Mouse (Mus musculus): ENCODE results near the gene Trappc12.

DNA sequence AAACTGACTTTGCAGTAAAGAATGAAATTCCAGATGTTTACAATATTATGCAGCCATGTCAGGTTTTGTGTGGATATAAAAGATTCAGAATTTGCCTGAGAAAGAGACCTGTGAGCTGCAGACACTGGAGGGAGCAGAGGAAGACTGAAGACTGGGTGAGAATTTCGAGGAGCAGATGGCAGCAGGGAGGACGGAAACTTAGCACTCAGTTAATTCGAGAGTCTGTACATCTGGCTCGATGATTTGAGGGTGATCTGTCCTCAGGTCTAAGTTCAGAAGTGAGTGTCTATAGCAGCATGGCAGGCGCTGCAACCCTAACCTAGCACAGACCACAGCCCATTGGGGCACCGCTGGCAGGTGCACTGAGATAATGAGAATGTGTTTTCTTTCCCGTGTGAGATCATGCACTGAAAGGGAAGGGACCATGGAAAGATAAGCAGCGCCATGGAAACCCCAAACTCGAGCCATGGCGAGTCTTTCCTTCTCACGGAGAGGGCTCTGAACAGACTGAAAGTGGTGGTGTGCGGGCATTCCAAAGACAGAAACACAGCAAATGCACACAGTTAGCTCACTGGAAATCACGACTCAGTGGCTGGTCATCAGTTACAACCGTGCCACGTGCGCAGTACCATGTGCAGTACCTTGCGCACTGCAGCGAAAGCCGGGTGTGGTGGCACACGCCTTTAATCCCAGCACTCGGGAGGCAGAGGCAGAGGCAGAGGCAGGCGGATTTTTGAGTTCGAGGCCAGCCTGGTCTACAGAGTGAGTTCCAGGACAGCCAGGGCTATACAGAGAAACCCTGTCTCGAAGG lies 35.2 kb downstream of the Trappc12 start:
- TF ChIP-seq CTCF (IDR thresholded peaks at IDR 0.05; ENCODE audit: extremely low read depth, insufficient read depth, insufficient read length, insufficient replicate concordance) (no peak), POLR2A (IDR thresholded peaks at IDR 0.05; ENCODE audit: low read depth, low read length) (no peak)
